Mouse (Mus musculus): ENCODE data around the gene B630019K06Rik. TPM values are rescaled to one million over a fixed set of nuclear protein-coding genes. Genes with fewer than 3 reads are reported as not detected.

Gene B630019K06Rik
- polyA plus RNA-seq, 1 experiment from 2014 or later: 9.3 TPM

DNA sequence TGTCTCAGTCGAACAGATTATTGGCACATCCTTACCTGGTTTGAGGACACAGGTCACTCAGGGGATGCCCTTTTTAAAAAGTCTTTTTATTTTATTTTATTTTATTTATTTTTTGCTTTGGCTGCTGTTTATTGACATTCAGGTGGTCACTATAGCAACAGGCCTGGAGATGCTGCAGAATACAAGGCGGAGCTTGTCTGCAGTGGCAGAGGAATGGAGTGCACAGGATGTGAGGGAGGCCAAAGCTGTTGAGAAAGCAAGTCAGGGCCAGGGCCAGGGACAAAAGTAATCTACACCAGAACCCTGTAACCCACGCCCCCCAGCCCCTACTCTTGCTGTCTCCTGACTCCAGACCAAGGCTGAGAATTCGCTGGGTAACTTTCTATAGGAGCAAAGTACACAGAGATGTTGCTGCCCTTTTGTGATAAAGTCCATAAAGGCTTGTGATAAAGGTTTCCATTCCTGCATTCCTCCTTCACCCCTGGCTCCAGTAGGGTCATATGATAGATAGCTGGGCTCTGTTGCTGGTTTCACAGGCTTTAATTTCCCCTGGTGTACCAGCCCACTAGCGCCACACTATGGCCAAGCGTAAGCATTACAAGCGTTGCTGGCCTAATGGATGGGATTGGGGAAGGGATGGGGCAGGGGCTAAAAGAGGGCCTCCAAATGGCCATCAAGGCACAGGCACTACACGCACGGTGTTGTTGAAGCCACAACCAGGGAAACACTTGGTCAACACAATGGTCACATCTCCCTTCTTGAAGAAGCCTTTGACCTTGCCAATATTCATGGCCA, 29.8 kb downstream of the B630019K06Rik start:
- 54% methylated on average over 9 of the region's 9 CpGs for WGBS
- Histone ChIP-seq H3K4me1 (no peaks in the 10 kb centered on the region), H3K4me2 (replicated peaks) (no peak overlapping the region), H3K4me3 (no peak overlapping the region), H3K27ac (no peak overlapping the region), H3K9me3 (no peaks in the 10 kb centered on the region), H3K36me3 (no peaks in the 10 kb centered on the region), H3K9ac (no peak overlapping the region), H3K27me3 (no peaks in the 10 kb centered on the region)
- no peak for ATAC-seq (ENCODE audit: insufficient number of reproducible peaks, insufficient read depth, low FRiP score, low TSS enrichment)

DNA sequence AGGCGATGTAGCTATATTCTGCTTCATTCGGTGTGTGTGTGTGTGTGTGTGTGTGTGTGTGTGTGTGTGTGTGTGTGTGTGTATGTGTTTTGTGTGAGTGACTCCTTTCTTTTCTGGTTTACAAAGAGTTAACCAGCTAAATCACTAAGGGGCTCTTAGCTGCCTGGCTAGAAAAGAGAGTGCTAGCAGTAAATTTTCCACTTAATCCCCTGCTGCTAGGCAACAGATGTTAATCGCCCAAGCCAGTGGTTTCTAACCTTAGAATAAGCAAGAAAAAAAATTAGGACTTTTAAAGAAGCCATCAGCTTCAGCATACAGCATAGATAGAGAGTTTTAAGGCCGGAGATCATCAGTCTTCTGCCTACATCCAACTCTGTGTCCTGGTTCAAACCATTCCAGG, 35.1 kb downstream of the B630019K06Rik start:
- no peaks in the 10 kb centered on the region for H3K4me1 ChIP-seq
- no peak overlapping the region for H3K4me2 ChIP-seq (replicated peaks)
- ATAC-seq (ENCODE audit: insufficient number of reproducible peaks, insufficient read depth, low FRiP score, low TSS enrichment): no peak
- no peak overlapping the region for H3K4me3 ChIP-seq
- H3K9ac ChIP-seq: no peak overlapping the region
- no peaks in the 10 kb centered on the region for H3K36me3 ChIP-seq
- 41% methylated on average over 4 of the region's 4 CpGs for WGBS
- H3K9me3 ChIP-seq: no peaks in the 10 kb centered on the region
- H3K27ac ChIP-seq: no peak overlapping the region
- no peaks in the 10 kb centered on the region for H3K27me3 ChIP-seq

DNA sequence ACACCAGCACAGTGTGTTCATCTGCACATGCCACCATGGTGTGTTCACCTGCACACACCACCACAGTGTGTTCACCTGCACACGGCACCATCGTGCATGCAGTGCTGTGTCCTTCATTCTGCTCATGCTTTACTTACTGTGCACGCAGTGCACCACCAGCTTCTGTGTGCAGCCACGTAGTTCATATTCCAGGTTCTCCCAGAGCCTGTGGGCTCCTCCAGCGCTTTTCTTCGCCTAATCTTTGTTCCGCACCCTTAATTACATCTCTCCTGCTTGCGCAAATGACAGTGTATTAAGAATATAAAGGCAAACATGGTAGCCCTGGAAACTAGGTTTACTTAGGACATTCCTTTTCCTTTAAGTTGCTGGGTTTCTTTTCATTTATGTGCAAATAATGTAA, 51.9 kb downstream of the B630019K06Rik start:
- H3K4me1 ChIP-seq: no peaks in the 10 kb centered on the region
- no peak overlapping the region for H3K4me2 ChIP-seq (replicated peaks)
- H3K36me3 ChIP-seq: no peaks in the 10 kb centered on the region
- H3K9me3 ChIP-seq: no peaks in the 10 kb centered on the region
- no peak overlapping the region for H3K4me3 ChIP-seq
- H3K9ac ChIP-seq: no peak overlapping the region
- no peak overlapping the region for H3K27ac ChIP-seq
- 82% methylated on average over 8 of the region's 8 CpGs for WGBS
- no peak for ATAC-seq (ENCODE audit: insufficient number of reproducible peaks, insufficient read depth, low FRiP score, low TSS enrichment)
- H3K27me3 ChIP-seq: no peaks in the 10 kb centered on the region

Other genes with a start within 250 kb of the B630019K06Rik start
- gene Ssxb8, start 201.5 kb upstream of the B630019K06Rik start, polyA plus RNA-seq (2016; fragmentation: Nextera tagmentation; extraction: Ambion mirVana): not detected in 2 replicates
- not detected in 2 replicates for gene Ssx9, start 143.9 kb upstream of the B630019K06Rik start, polyA plus RNA-seq (2016; fragmentation: Nextera tagmentation; extraction: Ambion mirVana)
- gene Ssxb5, start 88.7 kb upstream of the B630019K06Rik start, polyA plus RNA-seq (2016; fragmentation: Nextera tagmentation; extraction: Ambion mirVana): not detected in 2 replicates
- gene Gm6592, start 48.4 kb upstream of the B630019K06Rik start, polyA plus RNA-seq (2016; fragmentation: Nextera tagmentation; extraction: Ambion mirVana): not detected in 2 replicates
- gene Gm5751, start 18.1 kb upstream of the B630019K06Rik start, polyA plus RNA-seq (2016; fragmentation: Nextera tagmentation; extraction: Ambion mirVana): not detected in 2 replicates
- not detected in 2 replicates for gene Fthl17b, start 70.6 kb downstream of the B630019K06Rik start, polyA plus RNA-seq (2016; fragmentation: Nextera tagmentation; extraction: Ambion mirVana)
- not detected in 2 replicates for gene Fthl17c, start 84.2 kb downstream of the B630019K06Rik start, polyA plus RNA-seq (2016; fragmentation: Nextera tagmentation; extraction: Ambion mirVana)
- not detected in 2 replicates for gene Fthl17d, start 94.4 kb downstream of the B630019K06Rik start, polyA plus RNA-seq (2016; fragmentation: Nextera tagmentation; extraction: Ambion mirVana)
- not detected in 2 replicates for gene Fthl17e, start 141.1 kb downstream of the B630019K06Rik start, polyA plus RNA-seq (2016; fragmentation: Nextera tagmentation; extraction: Ambion mirVana)
- gene Fthl17f, start 170.6 kb downstream of the B630019K06Rik start, polyA plus RNA-seq (2016; fragmentation: Nextera tagmentation; extraction: Ambion mirVana): not detected in 2 replicates
- gene 4930402K13Rik, start 212.2 kb downstream of the B630019K06Rik start, polyA plus RNA-seq (2016; fragmentation: Nextera tagmentation; extraction: Ambion mirVana): not detected in 2 replicates

Data from embryonic facial prominence, embryonic 12.5 days (tissue).